Mouse (Mus musculus): Measurements from ENCODE around the gene Creg1.

GRCm38 (mm10) chr1:165786296-165786695 is 22.8 kb downstream of the Creg1 start:
- TF ChIP-seq POLR2A (IDR thresholded peaks at IDR 0.05; ENCODE audit: insufficient read depth, low read depth, low read length) (no peak), CTCF (IDR thresholded peaks at IDR 0.05; ENCODE audit: insufficient read depth, low read depth, low read length) (no peak)
